Mouse (Mus musculus) sigmoid colon, adult 10 weeks (tissue): Measurements from ENCODE around the gene Fam193a. TPM values are rescaled to one million over a fixed set of nuclear protein-coding genes. Genes with fewer than 3 reads are reported as not detected.

Experiments
- polyA plus RNA-seq: library from polyadenylated mRNA; stranded (reverse); fragments of 350-450 nt; fragmentation: Illumina TruSeq; extraction: RNeasy Lipid Tissue Mini Kit (QIAGEN cat#74804); gene quantifications from one replicate; pipeline ENCODE4 v1.2.3, GENCODE M21; 2014; ENCODE audit warnings: low read depth, low replicate concordance

Gene Fam193a
- polyA plus RNA-seq = 23.4 TPM

DNA sequence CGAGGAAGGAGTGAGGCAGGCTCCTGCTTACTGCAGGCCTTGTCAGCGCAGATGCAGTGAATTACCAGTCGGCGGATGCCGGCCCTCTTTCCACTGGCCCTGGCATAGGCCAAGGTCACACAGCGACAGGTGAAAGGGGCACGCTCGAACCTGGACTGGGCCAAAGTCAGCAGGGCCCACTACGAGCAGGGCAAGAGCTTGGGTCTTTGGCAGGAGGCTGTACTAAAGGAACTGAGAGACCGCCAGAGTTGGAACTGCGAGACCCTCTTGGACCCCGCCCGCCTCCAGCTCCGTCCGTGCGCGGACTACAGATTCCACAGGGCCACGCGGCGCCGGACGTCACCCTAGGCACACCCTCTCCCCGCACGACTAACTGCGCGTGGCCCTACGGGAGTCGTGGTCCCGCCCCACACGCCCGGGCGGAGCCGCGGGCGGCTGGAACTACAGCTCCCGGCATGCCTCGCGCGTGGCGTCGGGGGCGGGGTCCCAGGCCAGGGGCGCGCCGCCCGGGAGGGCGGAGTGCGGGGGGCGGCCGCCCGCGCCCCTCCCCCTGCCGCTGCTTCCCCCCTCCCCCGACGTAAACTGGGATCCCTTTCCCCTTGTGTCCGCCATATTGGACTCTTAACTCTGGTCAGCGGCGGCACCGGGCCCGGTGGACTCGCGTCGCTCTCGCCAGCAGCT is at the start of gene Fam193a:
Fam193a (plus strand) TSS at position 593 of the 681 bp plus-strand sequence.

DNA sequence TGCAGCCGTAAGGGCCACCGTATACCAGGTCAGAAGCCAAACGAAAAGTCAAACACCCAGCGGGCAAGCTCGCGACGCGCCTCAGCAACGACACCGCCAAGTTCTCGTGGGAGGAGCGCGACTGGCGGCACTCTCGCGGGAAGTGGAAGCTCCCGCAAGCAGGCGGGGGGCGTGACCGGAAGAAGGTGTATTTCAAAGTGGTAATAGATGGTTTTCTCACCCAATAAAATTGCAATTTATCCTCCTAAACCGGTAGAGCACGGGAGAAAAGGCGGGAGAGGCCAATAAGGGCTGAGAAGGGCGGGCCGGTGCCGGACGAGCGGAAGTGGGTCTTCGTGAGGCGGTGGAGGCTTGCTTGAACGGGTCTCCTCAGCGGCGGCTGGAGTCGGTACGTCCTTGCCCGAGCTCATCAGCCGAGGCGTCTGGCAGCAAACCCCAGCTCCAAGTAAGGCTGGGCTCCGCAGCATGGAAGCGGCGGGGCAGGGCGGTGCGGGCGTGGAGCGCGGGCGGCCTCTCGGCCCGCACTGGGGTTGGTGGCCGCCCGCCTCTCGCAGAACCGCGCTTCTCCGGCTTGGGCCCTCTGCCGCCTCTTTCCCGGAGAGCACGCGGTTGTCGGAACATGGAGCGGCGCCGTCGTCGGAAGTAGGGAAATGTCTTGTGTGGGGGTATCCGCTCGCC is 33.5 kb upstream of the Fam193a start, which contains the start of gene Rnf4:
Rnf4 (plus strand) TSS at position 193 of the 678 bp plus-strand sequence.

DNA sequence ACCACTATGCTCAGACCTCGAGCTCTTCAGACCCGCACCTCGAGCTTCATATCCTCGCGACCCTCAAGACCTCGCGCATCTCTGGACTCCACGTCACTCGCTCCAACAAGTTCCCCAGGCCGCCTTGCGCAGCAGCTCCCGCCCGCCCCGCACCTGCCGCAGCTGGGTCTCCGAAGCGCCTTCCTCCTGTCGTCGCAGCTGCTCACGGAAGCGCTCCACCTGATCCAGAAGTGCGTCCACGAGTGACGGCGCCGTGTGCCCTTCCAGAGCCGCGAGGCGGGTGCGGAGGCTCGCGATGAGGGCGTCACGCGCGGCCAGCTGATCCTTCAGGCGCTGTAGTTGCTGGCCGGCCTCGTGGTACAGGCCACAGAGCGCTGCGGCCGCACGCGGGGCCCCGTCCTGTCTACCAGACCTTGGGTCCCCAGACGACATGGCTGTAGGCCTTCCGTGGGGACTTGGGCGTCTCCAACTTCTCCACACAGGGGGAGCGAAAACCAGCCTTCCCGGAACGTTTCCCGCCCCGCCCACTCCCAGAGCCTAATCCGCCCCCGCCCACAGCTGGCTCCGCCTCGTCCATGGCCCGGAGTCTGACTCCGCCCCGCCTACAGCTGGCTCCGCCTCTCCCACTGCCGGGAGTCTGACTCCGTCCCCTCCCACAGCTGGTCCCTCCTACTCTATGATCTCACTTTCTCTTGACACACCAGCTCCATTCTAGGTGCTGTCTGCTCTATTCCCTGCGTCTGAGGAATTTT is 143.9 kb downstream of the Fam193a start, which contains the start of gene Tnip2:
Tnip2 (minus strand) TSS at position 526 of the 752 bp plus-strand sequence.

DNA sequence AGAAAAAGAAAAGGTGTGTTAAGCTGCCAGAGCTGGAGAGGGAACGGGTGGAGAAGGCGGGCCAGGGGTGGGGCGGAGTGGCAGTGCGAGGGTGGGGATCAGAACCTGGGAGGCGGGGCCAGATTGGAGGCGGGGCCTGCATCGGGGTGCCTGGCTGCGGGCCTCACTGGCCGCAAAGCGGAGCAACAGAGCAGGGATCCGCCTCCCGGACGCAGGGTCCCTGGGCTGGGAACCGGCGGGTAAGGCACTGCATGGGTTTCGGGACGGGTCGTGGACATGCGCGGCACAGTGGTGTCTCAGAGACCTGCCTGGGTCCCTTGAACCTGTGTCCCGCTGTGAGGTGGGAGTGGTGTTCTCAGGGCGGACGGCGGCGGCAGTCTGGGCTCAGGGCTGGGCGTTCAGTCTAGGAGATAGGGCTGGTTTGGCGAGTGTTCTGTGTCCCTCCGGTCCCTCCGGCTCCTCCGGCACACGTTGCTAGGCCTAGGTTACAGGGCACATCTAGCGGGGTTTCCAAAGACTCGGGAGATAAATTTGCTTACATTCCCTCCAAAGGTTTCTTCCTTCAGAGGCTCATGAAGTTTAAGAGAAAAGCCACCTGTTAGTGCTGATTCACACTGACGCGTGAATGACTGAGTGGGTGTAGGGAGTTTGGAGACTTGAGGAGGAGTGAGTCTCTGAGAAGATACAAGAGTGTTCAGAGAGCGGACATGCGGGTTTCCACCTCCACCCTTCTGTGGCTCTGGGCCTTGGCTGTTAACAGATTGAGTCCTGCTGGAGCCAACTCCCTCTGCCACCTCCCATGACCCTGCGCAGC is 156.1 kb downstream of the Fam193a start, which contains the start of gene Sh3bp2:
Sh3bp2 (plus strand) TSS at position 176 of the 814 bp plus-strand sequence.

Other genes with a start within 250 kb of the Fam193a start
- gene Poln, start 200.5 kb upstream of the Fam193a start, polyA plus RNA-seq = 0.19 TPM
- gene Haus3, start 200.4 kb upstream of the Fam193a start, polyA plus RNA-seq = 40.8 TPM
- gene Mxd4, start 182.2 kb upstream of the Fam193a start, polyA plus RNA-seq = 22.5 TPM
- gene Zfyve28, start 81.5 kb upstream of the Fam193a start, polyA plus RNA-seq = not detected
- gene Cfap99, start 81.3 kb upstream of the Fam193a start, polyA plus RNA-seq = not detected
- 125 TPM for gene Rnf4, start 33.6 kb upstream of the Fam193a start, polyA plus RNA-seq
- 11.1 TPM for gene Tnip2, start 144.1 kb downstream of the Fam193a start, polyA plus RNA-seq
- 1.1 TPM for gene Sh3bp2, start 155.9 kb downstream of the Fam193a start, polyA plus RNA-seq
- 177 TPM for gene Add1, start 203.7 kb downstream of the Fam193a start, polyA plus RNA-seq